Mouse (Mus musculus): ENCODE data around the gene Zc3h7b.
"Not testable (repeated sequence)": the region's sequence is repeated elsewhere in the genome, so short reads cannot be mapped to it uniquely, and the experiment has no call there.

Gene Zc3h7b

GRCm38 (mm10) chr15:81739924-81740323 is 4.9 kb upstream of the Zc3h7b start:
- DNase-seq (ENCODE audit: low spot score) = peak; percentile 39

- not testable (repeated sequence) for DNase-seq (ENCODE audit: low spot score)
Measured at GRCm38 (mm10) chr15:81742368-81742767, 2.5 kb upstream of the Zc3h7b start.

GRCm38 (mm10) chr15:81745601-81746114 is 801 bp downstream of the Zc3h7b start:
- DNase-seq (ENCODE audit: low spot score) = peak; percentile 67

GRCm38 (mm10) chr15:81749742-81750141 is 4.9 kb downstream of the Zc3h7b start:
- DNase-seq (ENCODE audit: low spot score) = no peak

- DNase-seq (ENCODE audit: low spot score) = no peak
Measured at GRCm38 (mm10) chr15:81753669-81754068, 8.8 kb downstream of the Zc3h7b start.

GRCm38 (mm10) chr15:81758701-81759100 is 13.8 kb downstream of the Zc3h7b start:
- DNase-seq (ENCODE audit: low spot score) = no peak

GRCm38 (mm10) chr15:81759542-81759941 is 14.7 kb downstream of the Zc3h7b start:
- no peak for DNase-seq (ENCODE audit: low spot score)

GRCm38 (mm10) chr15:81760361-81761079 is 15.7 kb downstream of the Zc3h7b start:
- no peak for DNase-seq (ENCODE audit: low spot score)

GRCm38 (mm10) chr15:81761381-81761780 is 16.5 kb downstream of the Zc3h7b start:
- DNase-seq (ENCODE audit: low spot score) = no peak

GRCm38 (mm10) chr15:81761959-81762358 is 17.1 kb downstream of the Zc3h7b start:
- no peak for DNase-seq (ENCODE audit: low spot score)

GRCm38 (mm10) chr15:81764573-81764972 is 19.7 kb downstream of the Zc3h7b start:
- no peak for DNase-seq (ENCODE audit: low spot score)

GRCm38 (mm10) chr15:81765651-81766050 is 20.8 kb downstream of the Zc3h7b start:
- DNase-seq (ENCODE audit: low spot score) = peak; percentile 62

- no peak for DNase-seq (ENCODE audit: low spot score)
Measured at GRCm38 (mm10) chr15:81766439-81766838, 21.6 kb downstream of the Zc3h7b start.

- DNase-seq (ENCODE audit: low spot score) = no peak
Measured at GRCm38 (mm10) chr15:81769037-81769436, 24.2 kb downstream of the Zc3h7b start.

GRCm38 (mm10) chr15:81772431-81773120 is 27.7 kb downstream of the Zc3h7b start:
- DNase-seq (ENCODE audit: low spot score) = peak; percentile 85

GRCm38 (mm10) chr15:81774505-81775171 is 29.8 kb downstream of the Zc3h7b start:
- no peak for DNase-seq (ENCODE audit: low spot score)

GRCm38 (mm10) chr15:81776631-81777422 is 32.0 kb downstream of the Zc3h7b start:
- DNase-seq (ENCODE audit: low spot score) = no peak

- no peak for DNase-seq (ENCODE audit: low spot score)
Measured at GRCm38 (mm10) chr15:81781816-81782215, 37.0 kb downstream of the Zc3h7b start.

GRCm38 (mm10) chr15:81784762-81785161 is 39.9 kb downstream of the Zc3h7b start:
- DNase-seq (ENCODE audit: low spot score) = peak; percentile 46

GRCm38 (mm10) chr15:81785701-81786100 is 40.8 kb downstream of the Zc3h7b start:
- DNase-seq (ENCODE audit: low spot score) = no peak

- DNase-seq (ENCODE audit: low spot score) = no peak
Measured at GRCm38 (mm10) chr15:81787525-81787924, 42.7 kb downstream of the Zc3h7b start.

- no peak for DNase-seq (ENCODE audit: low spot score)
Measured at GRCm38 (mm10) chr15:81792444-81792843, 47.6 kb downstream of the Zc3h7b start.

Data from MN1 (cell line).